Mouse (Mus musculus) cerebellum, adult 2 months (tissue): ENCODE data around the gene Trpm8. TPM values are rescaled to one million over a fixed set of nuclear protein-coding genes. Genes with fewer than 3 reads are reported as not detected.
A peak's percentile ranks its signal among the peaks of the same experiment; 100 is the strongest.

Experiments
- DNase-seq, 2 experiments: peaks; one replicate each; pipeline ENCODE4 v3.0.0; 2021
- H3K27ac ChIP-seq: fragments of 200-500 bp; 2 replicates; pipeline ENCODE4 v1.5.1; 2012; ENCODE audit warnings: low read length, control low read depth, inconsistent platforms; ENCODE audit not compliant: insufficient read depth
- H3K27me3 ChIP-seq: fragments of 200-500 bp; 2 replicates; pipeline ENCODE4 v1.6.1; 2012; ENCODE audit warnings: inconsistent platforms, mild to moderate bottlenecking, low read length, moderate library complexity; ENCODE audit not compliant: control insufficient read depth, insufficient read depth
- H3K4me1 ChIP-seq: fragments of 200-500 bp; 2 replicates; pipeline ENCODE4 v1.6.1; 2011; ENCODE audit warnings: low read length; ENCODE audit not compliant: control insufficient read depth, insufficient read depth
- H3K4me3 ChIP-seq: fragments of 200-500 bp; replicated peaks from 2 replicates; pipeline ENCODE3; 2011; ENCODE audit warnings: mild to moderate bottlenecking, low read depth, low read length, control low read depth; ENCODE audit not compliant: insufficient read depth
- CTCF ChIP-seq: fragments of 200-500 bp; IDR thresholded peaks from 2 replicates; pipeline ENCODE4 v1.5.1; 2011; ENCODE audit warnings: low read depth, mild to moderate bottlenecking, control low read depth, low read length, moderate library complexity, borderline replicate concordance; ENCODE audit not compliant: insufficient read depth
- POLR2A ChIP-seq: fragments of 200-500 bp; IDR thresholded peaks from 2 replicates; pipeline ENCODE4 v1.6.1; 2011; ENCODE audit warnings: low read length, control low read depth, borderline replicate concordance; ENCODE audit not compliant: insufficient read depth
- WGBS: fragments of 180-500 bp; shearing (Covaris S2); methylation state at CpG from one replicate; pipeline ENCODE4 v1.1.7; 2018; 5-methylcytosine and 5-hydroxymethylcytosine counted together
- polyA plus RNA-seq: library from polyadenylated mRNA; depleted of rRNA; stranded (reverse); fragments of >200 nt; gene quantifications from 2 replicates; pipeline ENCODE4 v1.2.3, GENCODE M21; 2012

The Trpm8 gene
- polyA plus RNA-seq, 1 experiment = 0.49 TPM

DNA sequence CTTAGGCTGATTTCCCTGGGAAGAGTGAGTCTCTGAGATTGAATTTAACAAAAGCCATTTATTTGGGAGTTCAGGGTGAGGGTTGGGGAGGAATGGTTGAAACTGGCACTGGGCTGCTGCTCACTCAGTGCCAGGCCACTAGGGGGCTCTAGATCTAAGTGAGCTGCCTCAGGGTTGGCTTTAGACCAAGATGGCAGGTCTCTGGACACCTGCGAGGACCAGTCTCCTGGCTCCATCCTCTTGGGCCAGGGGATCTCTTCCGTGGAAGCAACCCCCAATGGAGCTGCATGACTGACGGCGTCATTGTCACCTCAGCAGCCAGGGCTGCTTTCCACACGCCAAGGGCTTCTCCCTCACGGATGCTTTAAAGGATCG lies 7.5 kb downstream of the Trpm8 start:
- no peaks in the 10 kb centered on the region for H3K27me3 ChIP-seq
- DNase-seq = no peak
- 51% methylated on average over 7 of the region's 7 CpGs for WGBS
- TF ChIP-seq CTCF = no peak
- TF ChIP-seq POLR2A = no peak
- no peaks in the 10 kb centered on the region for H3K4me1 ChIP-seq
- H3K27ac ChIP-seq = no peak overlapping the region
- no peak overlapping the region for H3K4me3 ChIP-seq

DNA sequence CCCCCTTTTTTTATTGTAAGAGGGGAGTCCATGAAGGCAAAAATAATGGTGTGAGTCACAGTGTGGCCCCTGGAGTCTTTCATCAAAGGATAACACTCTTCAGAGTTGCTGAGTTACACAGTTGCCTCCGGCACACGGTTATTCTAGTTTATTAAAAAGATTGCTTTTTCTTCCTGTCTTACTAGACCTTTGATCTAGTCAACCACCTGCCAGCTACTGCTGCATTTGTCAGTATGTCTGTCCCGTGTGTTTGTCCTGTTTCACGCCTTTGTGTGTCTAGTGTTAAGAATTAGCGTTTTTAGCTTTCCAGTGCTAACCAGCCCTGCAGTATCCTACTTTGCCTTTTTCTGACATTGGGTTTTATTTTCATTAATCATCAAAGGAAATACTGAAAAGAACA lies 8.2 kb downstream of the Trpm8 start:
- no peak overlapping the region for H3K4me3 ChIP-seq
- no peaks in the 10 kb centered on the region for H3K4me1 ChIP-seq
- TF ChIP-seq POLR2A (no peak), CTCF (no peak)
- DNase-seq = no peak
- WGBS = 67% methylated on average over 5 of the region's 5 CpGs
- no peaks in the 10 kb centered on the region for H3K27me3 ChIP-seq
- H3K27ac ChIP-seq = no peak overlapping the region

DNA sequence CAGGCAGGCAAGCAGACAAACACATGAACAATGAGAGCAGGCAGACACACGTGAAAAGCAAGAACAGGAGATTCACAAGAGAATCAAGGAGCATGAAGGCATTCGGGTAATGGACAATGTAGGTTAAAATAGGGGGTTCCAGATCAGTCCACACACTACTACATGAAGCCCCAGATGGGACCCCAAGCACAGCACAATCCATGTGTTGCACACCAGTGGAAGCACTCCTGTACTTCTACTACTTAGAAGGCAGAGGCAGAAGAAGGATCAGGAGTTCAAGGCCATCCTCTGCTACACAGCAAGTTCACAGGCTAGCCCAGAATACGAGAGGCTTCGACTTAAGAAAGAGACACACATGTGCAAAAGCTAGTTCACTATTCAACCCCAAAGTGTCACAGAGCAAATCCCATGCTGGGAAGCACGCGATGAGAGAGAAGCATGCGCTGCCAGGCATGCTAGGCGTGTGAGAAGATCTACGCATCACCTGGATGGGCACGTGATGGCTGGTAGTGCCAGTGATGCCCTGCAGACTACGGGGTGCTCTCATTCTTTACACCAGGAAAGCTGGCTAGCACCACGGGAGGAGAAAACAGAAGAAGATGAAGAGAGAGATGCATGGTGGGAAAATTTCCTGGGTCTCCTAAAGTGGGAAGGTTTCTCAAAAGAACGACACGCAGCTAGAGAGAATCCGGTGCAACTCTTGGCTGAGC lies 8.8 kb downstream of the Trpm8 start:
- Histone ChIP-seq H3K27me3 (no peaks in the 10 kb centered on the region), H3K4me3 (no peak overlapping the region), H3K4me1 (no peaks in the 10 kb centered on the region), H3K27ac (no peak overlapping the region)
- no peak for DNase-seq
- WGBS = 81% methylated on average over 15 of the region's 15 CpGs
- no peak for TF ChIP-seq CTCF

DNA sequence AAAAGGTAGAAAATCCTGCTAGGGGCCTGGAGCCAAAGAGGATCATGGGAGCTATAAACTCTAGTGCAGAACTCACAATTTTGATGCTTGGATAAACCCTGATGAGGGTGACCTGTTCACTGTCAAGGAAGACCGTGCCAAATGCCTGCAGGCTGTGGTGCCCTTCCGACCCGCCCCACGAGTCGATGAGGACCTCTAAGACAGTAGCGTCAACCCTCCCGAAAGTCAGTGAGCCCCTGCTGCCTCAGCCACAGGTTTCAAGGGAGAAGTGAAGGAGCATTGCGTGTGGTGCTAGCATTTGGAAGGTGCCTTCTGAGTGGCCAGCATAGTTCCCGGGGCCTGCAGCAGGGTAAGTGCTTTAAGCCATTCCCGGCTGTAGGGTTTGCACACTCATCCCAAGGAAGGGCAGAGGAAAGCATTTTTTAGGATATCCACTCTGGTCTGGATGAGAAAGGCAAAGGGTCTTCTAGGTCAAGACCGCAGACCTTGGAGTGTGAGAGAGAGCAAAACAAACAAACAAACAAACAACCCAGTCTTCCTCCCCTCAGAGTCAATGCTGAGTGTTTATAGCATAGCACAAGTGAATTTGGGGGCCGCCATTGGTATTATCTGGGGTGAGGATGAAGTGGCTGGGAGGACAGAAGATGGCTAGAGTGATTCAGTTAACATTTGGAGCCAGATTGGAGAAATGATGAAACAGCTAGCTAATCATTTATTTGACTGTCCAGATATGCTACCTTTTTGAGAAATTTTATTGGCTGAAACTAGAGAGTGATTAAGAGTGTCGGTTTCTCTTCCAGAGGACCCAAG lies 9.6 kb downstream of the Trpm8 start:
- no peaks in the 10 kb centered on the region for H3K27me3 ChIP-seq
- 72% methylated on average over 13 of the region's 13 CpGs for WGBS
- no peaks in the 10 kb centered on the region for H3K4me1 ChIP-seq
- no peak for TF ChIP-seq CTCF
- TF ChIP-seq POLR2A = no peak
- no peak overlapping the region for H3K4me3 ChIP-seq
- H3K27ac ChIP-seq = no peak overlapping the region
- no peak for DNase-seq

DNA sequence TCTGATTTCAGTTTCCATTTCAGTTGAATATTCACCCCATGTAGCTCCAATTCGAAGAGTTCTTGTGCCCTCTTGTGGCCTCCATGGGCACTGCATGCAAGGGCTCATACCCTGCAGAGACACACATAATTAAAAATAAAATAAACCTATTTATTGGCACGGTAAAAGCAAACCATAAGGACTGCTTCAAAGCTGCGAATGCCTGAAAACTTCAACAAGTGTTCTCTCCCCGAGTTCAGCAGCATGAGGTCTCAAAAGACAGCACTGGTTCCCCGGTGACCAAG lies 10.2 kb downstream of the Trpm8 start:
- H3K27ac ChIP-seq = no peak overlapping the region
- TF ChIP-seq POLR2A = no peak
- peak; percentile 73; the same call in 1 of the 2 replicates for TF ChIP-seq CTCF
- WGBS = 35% methylated on average over 5 of the region's 5 CpGs
- no peaks in the 10 kb centered on the region for H3K27me3 ChIP-seq
- H3K4me3 ChIP-seq = no peak overlapping the region
- H3K4me1 ChIP-seq = no peaks in the 10 kb centered on the region
- DNase-seq = no peak

DNA sequence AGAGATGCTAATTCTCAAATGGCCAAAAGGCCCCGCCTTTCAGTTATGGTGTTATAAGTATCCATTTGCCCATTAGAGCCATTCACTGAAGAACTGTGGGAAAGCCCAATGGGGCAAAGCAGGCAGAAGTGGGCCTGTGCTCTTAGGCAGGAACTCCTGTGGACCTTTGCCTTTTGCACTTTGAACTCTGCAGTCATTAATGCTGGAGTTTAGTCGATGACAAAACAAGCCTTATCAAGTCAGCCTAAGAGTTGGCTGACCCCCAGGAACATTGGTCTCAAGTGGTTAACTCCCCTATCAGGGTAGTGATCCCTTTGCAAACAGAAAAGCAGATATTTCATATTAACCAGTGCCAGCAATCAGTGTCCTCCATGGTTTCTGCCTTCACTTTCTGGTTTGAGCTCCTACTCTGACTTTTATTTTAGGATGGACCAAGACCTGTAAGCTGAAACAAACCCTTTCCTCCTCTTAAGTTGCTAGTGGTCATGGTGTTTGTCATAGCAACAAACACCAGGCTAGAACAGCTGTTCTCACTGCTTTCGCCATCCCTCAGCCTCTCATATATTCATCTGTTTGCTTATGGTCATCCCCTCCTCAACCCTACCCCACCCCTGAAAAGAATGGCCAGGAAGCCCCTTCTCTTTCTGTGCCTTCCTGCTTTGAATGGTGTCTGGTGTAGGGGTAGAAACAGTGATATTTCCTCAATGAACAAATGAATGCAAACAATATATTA lies 10.8 kb downstream of the Trpm8 start:
- H3K27ac ChIP-seq = no peak overlapping the region
- no peak overlapping the region for H3K4me3 ChIP-seq
- WGBS = 36% methylated on average over 3 of the region's 3 CpGs
- H3K27me3 ChIP-seq = no peaks in the 10 kb centered on the region
- no peak for DNase-seq
- no peaks in the 10 kb centered on the region for H3K4me1 ChIP-seq
- TF ChIP-seq POLR2A = no peak
- TF ChIP-seq CTCF = no peak

DNA sequence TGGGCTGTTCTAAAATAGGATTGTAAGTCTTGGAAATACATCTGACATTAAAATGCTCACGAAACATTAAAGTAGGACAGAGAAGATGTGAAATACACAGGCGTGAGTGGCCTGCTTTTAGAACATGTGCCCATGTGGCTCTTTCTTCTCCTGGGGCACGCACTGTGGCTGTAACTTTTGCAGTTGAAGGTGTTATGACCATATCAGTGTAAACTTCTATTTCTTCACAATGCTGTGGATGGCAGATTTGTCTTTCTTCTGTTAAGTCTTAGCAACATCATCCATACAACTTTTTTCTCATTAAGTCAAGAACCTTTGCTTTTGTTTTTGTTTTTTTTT lies 11.3 kb downstream of the Trpm8 start:
- Histone ChIP-seq H3K4me1 (no peaks in the 10 kb centered on the region), H3K27me3 (no peaks in the 10 kb centered on the region), H3K27ac (no peak overlapping the region), H3K4me3 (no peak overlapping the region)
- DNase-seq = no peak
- 66% methylated on average over 3 of the region's 3 CpGs for WGBS
- no peak for TF ChIP-seq POLR2A
- TF ChIP-seq CTCF = no peak

DNA sequence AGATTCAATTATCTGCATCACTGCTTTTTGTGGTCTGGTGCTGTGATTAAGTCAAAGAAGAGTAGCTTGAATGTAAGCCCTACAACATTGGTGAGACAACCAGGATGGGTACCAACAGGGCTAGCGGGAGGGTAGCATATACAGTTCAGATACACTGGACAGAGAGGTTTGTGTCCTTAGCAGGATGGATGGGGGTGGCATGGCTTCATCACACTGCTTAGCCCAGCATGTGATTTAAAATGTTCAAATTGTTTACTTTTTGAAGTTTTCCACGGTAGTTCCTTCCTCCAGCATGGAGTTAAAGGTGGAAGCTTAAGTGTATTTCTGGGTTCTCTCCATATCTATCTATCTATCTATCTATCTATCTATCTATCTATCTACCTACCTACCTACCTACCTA lies 11.7 kb downstream of the Trpm8 start:
- 48% methylated on average over 2 of the region's 2 CpGs for WGBS
- Histone ChIP-seq H3K27me3 (no peaks in the 10 kb centered on the region), H3K4me3 (no peak overlapping the region), H3K27ac (no peak overlapping the region), H3K4me1 (no peaks in the 10 kb centered on the region)
- no peak for TF ChIP-seq CTCF
- TF ChIP-seq POLR2A = no peak
- DNase-seq = no peak
